Mouse (Mus musculus) ES-Bruce4 (cell line): ENCODE measurements at regions not wholly inside any gene's neighbourhood (a gene's known extent, or its start where the extent isn't known, plus 50 kb on each side); places are given as distances from the start of the nearest gene placed in this dataset.

Source experiments
- H3K27ac ChIP-seq: 2 replicates; pipeline ENCODE4 v1.5.1; 2012; ENCODE audit warnings: low read length, inconsistent platforms; ENCODE audit not compliant: insufficient read depth
- H3K27me3 ChIP-seq: 2 replicates; pipeline ENCODE4 v1.6.1; 2012; ENCODE audit warnings: mild to moderate bottlenecking, low read length, inconsistent platforms; ENCODE audit not compliant: control insufficient read depth, poor library complexity, insufficient read depth, severe bottlenecking
- H3K36me3 ChIP-seq: 2 replicates; pipeline ENCODE4 v1.6.1; 2012; ENCODE audit warnings: inconsistent platforms, mild to moderate bottlenecking, low read length, moderate library complexity; ENCODE audit not compliant: control insufficient read depth, poor library complexity, insufficient read depth, severe bottlenecking
- H3K4me1 ChIP-seq: one replicate; pipeline ENCODE4 v1.8.1; 2011; ENCODE audit warnings: low read length; ENCODE audit not compliant: control insufficient read depth, insufficient read depth
- H3K4me3 ChIP-seq: 2 replicates; pipeline ENCODE4 v1.5.1; 2011; ENCODE audit warnings: low read depth, mild to moderate bottlenecking, low read length
- H3K9ac ChIP-seq: 2 replicates; pipeline ENCODE4 v1.6.1; 2012; ENCODE audit warnings: low read depth, mild to moderate bottlenecking, inconsistent platforms; ENCODE audit not compliant: poor library complexity, severe bottlenecking
- H3K9me3 ChIP-seq: replicated peaks from 2 replicates; pipeline ENCODE4 v1.6.1; 2012; ENCODE audit warnings: mild to moderate bottlenecking, low read length, inconsistent platforms; ENCODE audit not compliant: control insufficient read depth, poor library complexity, insufficient read depth, severe bottlenecking
- CTCF ChIP-seq: IDR thresholded peaks from one replicate; pipeline ENCODE4 v1.8.1; 2011; ENCODE audit warnings: low read depth, low read length
- EP300 ChIP-seq: IDR thresholded peaks from 2 replicates; pipeline ENCODE4 v1.6.1; 2011; ENCODE audit warnings: low read depth, low read length; ENCODE audit not compliant: insufficient read depth
- POLR2A ChIP-seq: IDR thresholded peaks from one replicate; pipeline ENCODE4 v1.8.1; 2011; ENCODE audit warnings: low read length; ENCODE audit not compliant: insufficient read depth

DNA sequence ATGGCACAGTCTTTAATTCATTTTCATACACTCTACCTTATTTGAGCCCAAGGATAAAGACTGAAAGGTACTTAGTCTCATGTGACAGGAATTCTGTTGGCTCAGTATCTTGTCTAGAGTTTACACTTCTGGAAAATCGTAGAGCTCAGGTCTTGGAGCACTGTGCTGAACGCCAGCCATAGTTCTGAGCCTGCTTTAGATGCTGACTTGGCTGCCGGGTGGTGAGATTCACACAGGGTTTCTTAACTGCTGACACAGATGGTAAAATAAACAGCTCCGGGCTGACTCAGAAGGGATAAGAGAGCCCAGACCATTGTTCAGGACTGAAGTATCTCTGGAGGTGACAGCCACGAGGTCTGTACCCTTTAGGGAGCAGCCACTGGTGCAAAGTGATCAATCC is 257.0 kb downstream of the Gm10260 start:
- Histone ChIP-seq H3K36me3 (0 out of 2 replicates have a peak, but pooled peaks cover 2% of the 10 kb centered on the region), H3K4me1 (no peaks in the 10 kb centered on the region), H3K27ac (no peak overlapping the region), H3K27me3 (no peaks in the 10 kb centered on the region), H3K9ac (no peak overlapping the region), H3K9me3 (no peaks in the 10 kb centered on the region), H3K4me3 (no peak overlapping the region)
- TF ChIP-seq POLR2A: no peak
- no peak for TF ChIP-seq CTCF
- no peak for TF ChIP-seq EP300

DNA sequence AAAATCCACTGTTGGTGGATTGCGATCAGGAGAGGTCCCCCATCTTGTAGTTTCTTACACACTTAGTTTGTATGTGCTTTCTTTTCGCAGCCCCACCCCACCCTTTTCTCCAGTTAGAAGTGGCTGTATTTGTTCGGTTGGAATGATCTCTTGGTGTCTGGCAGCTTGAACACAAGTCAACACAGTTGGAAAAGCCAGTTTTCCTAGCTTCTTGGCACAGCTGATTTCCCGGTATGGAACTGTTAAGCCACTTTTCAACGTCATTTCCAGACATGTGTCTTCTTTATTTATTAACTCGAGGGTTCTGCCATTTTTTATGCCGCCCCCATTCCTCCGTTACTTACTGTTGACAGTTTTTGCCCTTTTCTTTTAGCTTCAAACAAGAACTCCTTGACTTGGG is 259.2 kb downstream of the Enc1 start:
- H3K9ac ChIP-seq: no peak overlapping the region
- no peak overlapping the region for H3K4me3 ChIP-seq
- no peak overlapping the region for H3K27ac ChIP-seq
- no peaks in the 10 kb centered on the region for H3K9me3 ChIP-seq
- peaks cover 8% of the 10 kb centered on the region for H3K36me3 ChIP-seq
- no peaks in the 10 kb centered on the region for H3K27me3 ChIP-seq
- no peaks in the 10 kb centered on the region for H3K4me1 ChIP-seq
- no peak for TF ChIP-seq EP300
- no peak for TF ChIP-seq CTCF
- no peak for TF ChIP-seq POLR2A

GRCm38 (mm10) chr13:97498981-97499380 is 258.1 kb downstream of the Enc1 start:
- Histone ChIP-seq H3K27ac (no peak overlapping the region), H3K9ac (no peak overlapping the region)
- TF ChIP-seq CTCF (no peak), POLR2A (no peak), EP300 (no peak)

DNA sequence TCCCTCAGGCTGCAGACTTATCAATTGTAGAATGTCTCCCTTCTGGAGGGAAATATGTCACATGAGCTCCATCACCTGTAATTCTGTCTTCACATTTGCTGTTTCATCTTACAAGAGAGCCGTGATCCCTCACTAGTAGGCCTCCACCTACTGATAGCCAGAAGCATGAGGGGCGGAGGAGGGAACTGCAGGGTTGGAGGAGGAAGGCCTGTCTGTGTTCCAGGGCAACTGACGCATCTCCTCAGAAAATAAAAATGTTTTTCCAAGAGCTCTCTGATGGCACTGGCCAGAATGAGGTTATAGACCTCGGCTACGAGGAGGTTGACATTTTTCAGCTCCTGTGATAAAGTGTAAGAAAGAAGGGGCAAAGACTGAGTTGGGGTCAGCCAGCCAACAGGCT is 257.0 kb downstream of the Enc1 start:
- TF ChIP-seq POLR2A: no peak
- no peak for TF ChIP-seq EP300
- no peak for TF ChIP-seq CTCF
- H3K36me3 ChIP-seq: peaks cover 21% of the 10 kb centered on the region
- peak overlapping the region; percentile 1; the same call in 1 of the 2 replicates for H3K27ac ChIP-seq
- H3K4me1 ChIP-seq: no peaks in the 10 kb centered on the region
- no peaks in the 10 kb centered on the region for H3K27me3 ChIP-seq
- H3K9me3 ChIP-seq: no peaks in the 10 kb centered on the region
- no peak overlapping the region for H3K4me3 ChIP-seq
- no peak overlapping the region for H3K9ac ChIP-seq

More at GRCm38 (mm10) chr13:97498981-97499380, 258.1 kb downstream of the Enc1 start:
- H3K4me3 ChIP-seq: no peak overlapping the region
- H3K4me1 ChIP-seq: no peaks in the 10 kb centered on the region
- no peaks in the 10 kb centered on the region for H3K9me3 ChIP-seq
- no peaks in the 10 kb centered on the region for H3K27me3 ChIP-seq
- H3K36me3 ChIP-seq: peaks cover 14% of the 10 kb centered on the region

- H3K27ac ChIP-seq: peak overlapping the region; percentile 72
- H3K36me3 ChIP-seq: peaks cover 35% of the 10 kb centered on the region
Measured at GRCm38 (mm10) chr13:97494770-97495169, 253.9 kb downstream of the Enc1 start.

GRCm38 (mm10) chr13:97493836-97494235 is 252.9 kb downstream of the Enc1 start:
- H3K36me3 ChIP-seq: peaks cover 44% of the 10 kb centered on the region
- no peak for TF ChIP-seq EP300
- no peak for TF ChIP-seq POLR2A
- TF ChIP-seq CTCF: no peak
- H3K4me3 ChIP-seq: no peak overlapping the region
- no peaks in the 10 kb centered on the region for H3K27me3 ChIP-seq
- H3K9me3 ChIP-seq: no peaks in the 10 kb centered on the region
- no peaks in the 10 kb centered on the region for H3K4me1 ChIP-seq
- 0 out of 2 replicates have a peak overlapping the region, but pooled peaks have one; percentile 40 for H3K9ac ChIP-seq
- peak overlapping the region; percentile 88 for H3K27ac ChIP-seq

More at GRCm38 (mm10) chr13:97494770-97495169, 253.9 kb downstream of the Enc1 start:
- Histone ChIP-seq H3K4me1 (no peaks in the 10 kb centered on the region), H3K27me3 (no peaks in the 10 kb centered on the region), H3K9ac (no peak overlapping the region), H3K4me3 (no peak overlapping the region), H3K9me3 (no peaks in the 10 kb centered on the region)
- TF ChIP-seq EP300 (no peak), POLR2A (no peak)
